Mouse (Mus musculus) left cerebral cortex, adult 6 months (tissue): ENCODE measurements around the gene Gm10803. TPM values are rescaled to one million over a fixed set of nuclear protein-coding genes. Genes with fewer than 3 reads are reported as not detected.

Experiments used
- long read RNA-seq, 2 experiments: library from polyadenylated mRNA; unstranded; transcript quantifications; one replicate each; pipeline ENCODE4 v2.0.0; 2019 to 2020
- polyA plus RNA-seq: library from polyadenylated mRNA; unstranded; fragments of <200 nt; fragmentation: Nextera tagmentation; gene quantifications from 2 replicates; pipeline ENCODE4 v1.2.3, GENCODE M21; 2021

The Gm10803 gene
- polyA plus RNA-seq = not detected in 2 replicates
- long read RNA-seq, experiment 1 = 0 reads
- long read RNA-seq, experiment 2 = 0 reads

GRCm38 (mm10) chr2:93560268-93560667 lies at the start of gene Gm10803:
TSS of gene Gm10803 (plus strand) at chr2:93560568.

Other genes starting within 250 kb of the Gm10803 start
- gene Tspan18, start 226.1 kb upstream of the Gm10803 start, polyA plus RNA-seq = 2.7 and 2.8 TPM in 2 replicates
- 23.0 and 29.0 TPM in 2 replicates for gene Cd82, start 97.4 kb upstream of the Gm10803 start, polyA plus RNA-seq
- gene Alx4, start 81.8 kb downstream of the Gm10803 start, polyA plus RNA-seq = 0.23 and 0.39 TPM in 2 replicates